Mouse (Mus musculus): ENCODE measurements around the gene Sfta2.
A peak's percentile ranks its signal among the peaks of the same experiment; 100 is the strongest.

Sfta2 gene

GRCm38 (mm10) chr17:35592131-35592530 is 9.2 kb upstream of the Sfta2 start:
- no peak for DNase-seq (ENCODE audit: low spot score in 2 of 2)

GRCm38 (mm10) chr17:35593786-35594185 is 7.6 kb upstream of the Sfta2 start:
- no peak for DNase-seq (ENCODE audit: low spot score in 2 of 2)

- no peak for DNase-seq (ENCODE audit: low spot score in 2 of 2)
Measured at GRCm38 (mm10) chr17:35594456-35594855, 6.9 kb upstream of the Sfta2 start.

GRCm38 (mm10) chr17:35597399-35597798 is 4.0 kb upstream of the Sfta2 start:
- no peak for DNase-seq (ENCODE audit: low spot score in 2 of 2)

- DNase-seq (ENCODE audit: low spot score in 2 of 2) = no peak
Measured at GRCm38 (mm10) chr17:35601736-35602354, 496 bp downstream of the Sfta2 start.

GRCm38 (mm10) chr17:35617127-35617526 is 15.8 kb downstream of the Sfta2 start:
- no peak for DNase-seq (ENCODE audit: low spot score in 2 of 2)

GRCm38 (mm10) chr17:35626537-35626936 is 25.2 kb downstream of the Sfta2 start, which contains the start of gene Gm9573:
Gene Gm9573, minus strand, starts transcription at chr17:35626637.
- no peak for DNase-seq (ENCODE audit: low spot score in 2 of 2)

GRCm38 (mm10) chr17:35633992-35634391 is 32.6 kb downstream of the Sfta2 start:
- DNase-seq (ENCODE audit: low spot score in 2 of 2) = no peak

GRCm38 (mm10) chr17:35635202-35635601 is 33.9 kb downstream of the Sfta2 start:
- DNase-seq (ENCODE audit: low spot score in 2 of 2) = no peak

GRCm38 (mm10) chr17:35635699-35636111 is 34.4 kb downstream of the Sfta2 start:
- peak; percentile 54 to 58 for DNase-seq (ENCODE audit: low spot score in 2 of 2)

GRCm38 (mm10) chr17:35636363-35636762 is 35.0 kb downstream of the Sfta2 start:
- peak; percentile 18 to 36 for DNase-seq (ENCODE audit: low spot score in 2 of 2)

- DNase-seq (ENCODE audit: low spot score in 2 of 2) = peak; percentile 49 to 66
Measured at GRCm38 (mm10) chr17:35638475-35639190, 37.3 kb downstream of the Sfta2 start.

- DNase-seq (ENCODE audit: low spot score in 2 of 2) = no peak
Measured at GRCm38 (mm10) chr17:35639352-35639751, 38.0 kb downstream of the Sfta2 start.

GRCm38 (mm10) chr17:35643609-35644236 is 42.4 kb downstream of the Sfta2 start, which contains the start of gene Mucl3:
Gene Mucl3, minus strand, starts transcription at chr17:35643695.
- DNase-seq (ENCODE audit: low spot score in 2 of 2) = no peak

GRCm38 (mm10) chr17:35649429-35649828 is 48.1 kb downstream of the Sfta2 start:
- no peak for DNase-seq (ENCODE audit: low spot score in 2 of 2)

- DNase-seq (ENCODE audit: low spot score in 2 of 2) = no peak
Measured at GRCm38 (mm10) chr17:35653086-35653485, 51.7 kb downstream of the Sfta2 start.

- DNase-seq (ENCODE audit: low spot score in 2 of 2) = peak; percentile 28 to 42
Measured at GRCm38 (mm10) chr17:35665957-35666515, 64.7 kb downstream of the Sfta2 start.

GRCm38 (mm10) chr17:35666851-35667256 is 65.5 kb downstream of the Sfta2 start:
- DNase-seq (ENCODE audit: low spot score in 2 of 2) = no peak

GRCm38 (mm10) chr17:35667334-35668065 is 66.2 kb downstream of the Sfta2 start, which contains the start of gene Vars2:
Gene Vars2, minus strand, starts transcription at chr17:35667592.
- DNase-seq (ENCODE audit: low spot score in 2 of 2) = peak; percentile 96

GRCm38 (mm10) chr17:35669731-35670130 is 68.4 kb downstream of the Sfta2 start:
- no peak for DNase-seq (ENCODE audit: low spot score in 2 of 2)

GRCm38 (mm10) chr17:35671846-35672245 is 70.5 kb downstream of the Sfta2 start:
- no peak for DNase-seq (ENCODE audit: low spot score in 2 of 2)

- no peak for DNase-seq (ENCODE audit: low spot score in 2 of 2)
Measured at GRCm38 (mm10) chr17:35672527-35672926, 71.2 kb downstream of the Sfta2 start.

All from urinary bladder, postnatal 36 days (tissue).